Mouse (Mus musculus) forebrain, embryonic 10.5 days (tissue): ENCODE measurements at regions not wholly inside any gene's neighbourhood (a gene's known extent, or its start where the extent isn't known, plus 50 kb on each side); places are given as distances from the start of the nearest gene placed in this dataset. TPM values are rescaled to one million over a fixed set of nuclear protein-coding genes. Genes with fewer than 3 reads are reported as not detected.

Experiments used
- microRNA-seq: library from miRNA; unstranded; fragments of <30 nt; microRNA quantifications from one replicate; pipeline ENCODE4, GENCODE M21; 2017

Small RNAs in the stretch of these regions (microRNA-seq; reads per million reads assigned to microRNA genes)
- not detected for gene Gm22132
